Mouse (Mus musculus): ENCODE measurements around the gene Retreg2. TPM values are rescaled to one million over a fixed set of nuclear protein-coding genes. Genes with fewer than 3 reads are reported as not detected.

Gene Retreg2
- polyA plus RNA-seq (2014; fragmentation: Nextera tagmentation; extraction: Ambion mirVana), result 72.5 and 72.9 TPM in 2 replicates

DNA sequence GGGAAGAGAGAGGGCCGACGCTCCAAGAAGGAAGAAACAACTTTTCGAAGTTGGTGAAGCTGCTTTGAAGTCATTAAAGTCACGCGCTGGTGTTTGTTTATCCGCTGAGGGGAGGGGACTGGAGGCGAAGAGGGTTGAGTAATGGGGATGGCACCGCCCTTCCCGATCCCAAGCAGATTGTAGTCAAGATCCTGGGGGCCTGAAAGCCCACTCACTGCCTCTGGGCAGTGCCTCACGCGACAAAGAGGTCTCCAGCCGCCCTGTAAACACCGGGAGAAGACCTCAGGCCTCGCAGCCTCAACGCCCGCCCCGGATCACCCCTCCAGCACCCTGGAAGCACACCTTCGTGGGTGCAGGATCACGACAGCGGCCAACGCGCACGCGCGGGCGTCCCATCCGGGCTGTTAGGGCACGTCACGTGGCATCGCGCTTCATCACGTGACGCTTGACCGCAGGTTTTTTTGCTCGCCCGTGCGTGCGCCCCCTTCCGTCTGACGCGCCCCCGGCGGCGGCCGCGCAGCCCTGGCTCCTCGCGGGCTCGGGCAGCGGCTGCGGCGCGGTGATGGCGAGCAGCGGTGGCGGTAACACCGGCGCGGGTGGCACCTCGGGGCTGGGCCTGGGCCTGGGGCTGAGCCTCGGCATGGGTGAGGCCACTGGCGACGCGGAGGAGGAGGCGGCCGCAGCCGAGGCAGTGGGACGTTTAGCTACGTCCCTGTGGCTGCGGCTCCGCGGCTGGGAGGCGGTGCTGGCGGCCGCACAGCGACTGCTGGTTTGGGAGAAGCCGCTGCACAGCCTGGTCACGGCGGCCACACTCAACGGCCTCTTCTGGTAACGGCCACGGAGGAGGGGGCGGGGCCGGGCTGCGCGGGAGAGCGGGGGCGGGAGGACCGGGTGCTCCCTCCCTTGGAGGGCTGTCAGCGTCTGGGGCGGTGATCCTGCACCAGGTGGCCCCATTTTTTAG, at the start of gene Retreg2, which contains the start of gene Cnppd1:
Gene Retreg2 (plus strand): TSS at position 478 of the 961 bp plus-strand sequence.
Gene Cnppd1 (minus strand): TSS at position 411 of the 961 bp plus-strand sequence.
- peak within 1 kb of the TSS; percentile 95 for H3K4me3 ChIP-seq (ENCODE audit: low read depth, low read length)
- peak within 1 kb of the TSS; percentile 98 for H3K27ac ChIP-seq (ENCODE audit: low read depth, low read length)
- under 1% methylated on average over 91 of the region's 91 CpGs for WGBS
- H3K36me3 ChIP-seq (ENCODE audit: control insufficient read depth, insufficient read depth, low read length), result peaks cover 42% of the 10 kb centered on the region
- H3K4me2 ChIP-seq, result peak within 1 kb of the TSS; percentile 93
- no peaks in the 10 kb centered on the region for H3K27me3 ChIP-seq (replicated peaks; ENCODE audit: control insufficient read depth, insufficient read depth, low read length)
- no peaks in the 10 kb centered on the region for H3K9me3 ChIP-seq (ENCODE audit: control insufficient read depth, low read length)
- DNase-seq (ENCODE audit: low spot score) (peak; percentile 99), ATAC-seq (replicated peaks; ENCODE audit: low FRiP score) (peak; percentile 80)
- peak within 1 kb of the TSS; percentile 97 for H3K9ac ChIP-seq (ENCODE audit: low read depth, low read length)
- peaks cover 41% of the 10 kb centered on the region for H3K4me1 ChIP-seq (replicated peaks; ENCODE audit: control insufficient read depth, insufficient read depth, low read length)

DNA sequence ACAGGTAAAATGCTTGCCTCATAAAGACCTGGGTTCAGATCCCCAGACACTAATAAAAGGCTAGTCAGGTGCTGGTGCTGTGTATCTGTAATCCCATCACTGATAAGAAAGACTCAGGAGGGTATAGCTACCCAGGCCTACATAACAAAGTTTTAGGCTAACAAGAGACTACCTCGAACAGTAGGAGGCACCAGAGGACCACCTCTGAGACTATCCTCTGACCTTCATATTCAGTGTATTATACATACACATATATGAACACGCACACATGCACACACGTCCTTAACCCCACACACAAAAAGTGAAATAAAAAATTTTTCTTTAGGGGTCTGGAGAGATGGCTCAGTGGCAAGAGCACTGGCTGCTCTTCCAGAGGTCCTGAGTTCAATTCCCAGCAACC, 20.4 kb upstream of the Retreg2 start:
- Histone ChIP-seq H3K9me3 (ENCODE audit: control insufficient read depth, low read length) (no peaks in the 10 kb centered on the region), H3K36me3 (ENCODE audit: control insufficient read depth, insufficient read depth, low read length) (no peaks in the 10 kb centered on the region), H3K4me3 (ENCODE audit: low read depth, low read length) (no peak overlapping the region), H3K4me2 (no peak overlapping the region), H3K9ac (ENCODE audit: low read depth, low read length) (no peak overlapping the region), H3K4me1 (replicated peaks; ENCODE audit: control insufficient read depth, insufficient read depth, low read length) (peaks cover 4% of the 10 kb centered on the region), H3K27ac (ENCODE audit: low read depth, low read length) (no peak overlapping the region), H3K27me3 (replicated peaks; ENCODE audit: control insufficient read depth, insufficient read depth, low read length) (no peaks in the 10 kb centered on the region)
- DNase-seq (ENCODE audit: low spot score) (no peak), ATAC-seq (replicated peaks; ENCODE audit: low FRiP score) (no peak)
- WGBS, result 79% methylated on average over 3 of the region's 3 CpGs

DNA sequence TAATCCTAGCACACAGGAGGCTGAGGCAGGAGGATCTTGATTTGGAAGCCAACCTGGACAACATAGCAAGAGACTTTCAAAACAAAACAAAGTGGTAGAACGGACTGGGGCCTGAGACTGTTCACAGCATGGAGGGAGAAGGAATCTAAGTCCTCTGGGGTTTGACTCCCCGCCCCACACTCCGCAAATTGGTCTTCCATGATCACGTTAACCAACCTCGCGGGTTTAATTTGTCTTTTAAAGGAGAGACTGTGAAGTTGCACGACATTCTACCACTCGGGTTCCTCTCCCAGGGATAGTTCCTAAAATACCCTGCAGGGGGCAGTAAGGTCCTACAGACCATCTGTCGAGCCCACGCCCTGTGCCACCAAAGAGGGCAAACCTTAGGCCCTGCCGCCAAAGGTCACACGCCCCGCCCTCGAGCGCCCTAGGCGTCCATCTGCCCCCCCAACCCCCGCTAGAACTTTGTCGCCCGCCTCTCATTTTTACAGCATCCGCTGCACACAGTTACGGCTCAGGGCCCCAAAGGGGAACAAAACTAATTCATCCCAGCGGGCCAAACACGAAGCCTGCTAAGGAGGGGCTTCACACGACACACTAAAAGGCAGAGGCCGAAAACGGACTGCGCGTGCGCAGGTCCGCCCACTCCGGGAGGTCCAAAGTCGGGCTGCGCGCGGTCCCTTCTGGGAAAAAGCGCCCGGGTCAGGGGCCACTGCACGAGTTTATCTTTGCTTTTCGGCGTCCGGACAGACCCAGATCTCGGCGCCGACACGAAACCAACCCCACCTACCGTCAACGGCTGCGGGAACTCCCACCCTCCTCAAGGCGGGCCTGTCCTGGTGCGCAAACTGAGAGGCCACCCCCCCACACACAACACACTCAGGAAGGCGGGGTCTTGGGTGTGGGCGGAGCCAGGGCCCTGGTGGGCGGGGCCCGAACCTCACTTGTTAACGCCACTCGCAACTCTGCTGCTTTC, 17.9 kb upstream of the Retreg2 start, which contains the start of gene Nhej1:
Gene Nhej1 (minus strand): TSS at position 855 of the 976 bp plus-strand sequence.
- Histone ChIP-seq H3K4me1 (replicated peaks; ENCODE audit: control insufficient read depth, insufficient read depth, low read length) (peaks cover 4% of the 10 kb centered on the region), H3K4me2 (peak within 1 kb of the TSS; percentile 80), H3K27ac (ENCODE audit: low read depth, low read length) (peak within 1 kb of the TSS; percentile 95), H3K27me3 (replicated peaks; ENCODE audit: control insufficient read depth, insufficient read depth, low read length) (no peaks in the 10 kb centered on the region), H3K9me3 (ENCODE audit: control insufficient read depth, low read length) (no peaks in the 10 kb centered on the region), H3K4me3 (ENCODE audit: low read depth, low read length) (peak within 1 kb of the TSS; percentile 57), H3K36me3 (ENCODE audit: control insufficient read depth, insufficient read depth, low read length) (no peaks in the 10 kb centered on the region), H3K9ac (ENCODE audit: low read depth, low read length) (peak within 1 kb of the TSS; percentile 68)
- 2% methylated on average over 56 of the region's 56 CpGs for WGBS
- peak; percentile 94 for ATAC-seq (replicated peaks; ENCODE audit: low FRiP score)
- peak; percentile 98 for DNase-seq (ENCODE audit: low spot score)

DNA sequence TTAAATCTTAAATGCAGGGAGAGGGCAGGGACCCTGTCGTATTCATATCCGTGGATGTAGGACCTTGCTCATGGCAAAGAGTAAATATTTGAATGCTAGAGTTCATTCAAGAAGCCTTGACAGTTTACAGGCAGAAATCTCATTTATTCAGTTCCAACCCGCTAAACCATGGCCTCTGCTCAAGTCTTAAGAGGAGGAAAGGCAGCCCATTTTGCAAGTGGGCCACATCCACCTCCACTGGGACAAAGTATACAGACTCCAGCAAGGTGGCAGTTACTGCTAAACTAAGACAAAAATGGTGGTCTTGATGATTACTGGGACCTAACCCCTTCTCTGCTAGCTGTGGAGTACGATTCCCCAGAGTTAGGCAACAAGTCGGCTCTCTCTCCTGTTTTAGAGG, 17.2 kb upstream of the Retreg2 start:
- DNase-seq (ENCODE audit: low spot score), result no peak

DNA sequence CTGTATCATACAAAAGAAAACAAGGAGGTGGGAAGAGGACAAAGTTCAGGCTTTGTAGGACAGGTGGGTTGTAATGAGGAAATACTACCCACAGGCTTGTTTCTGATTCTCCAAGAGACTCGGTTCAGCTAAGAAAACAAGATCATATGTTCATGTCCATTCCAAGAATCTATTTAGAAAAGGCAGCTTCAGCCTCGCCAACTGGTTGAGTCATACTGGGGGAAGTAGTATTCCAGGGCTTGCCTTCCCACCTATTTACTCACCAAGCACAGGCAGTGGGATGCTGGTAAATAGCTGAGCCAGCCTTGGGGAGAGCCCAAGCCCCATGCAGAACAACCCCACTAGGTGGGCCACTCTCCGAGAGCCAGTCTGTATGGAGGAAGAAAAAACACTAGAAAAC, 13.9 kb upstream of the Retreg2 start:
- Histone ChIP-seq H3K4me3 (ENCODE audit: low read depth, low read length) (no peak overlapping the region), H3K4me1 (replicated peaks; ENCODE audit: control insufficient read depth, insufficient read depth, low read length) (peaks cover 7% of the 10 kb centered on the region), H3K27ac (ENCODE audit: low read depth, low read length) (no peak overlapping the region), H3K36me3 (ENCODE audit: control insufficient read depth, insufficient read depth, low read length) (no peaks in the 10 kb centered on the region), H3K9ac (ENCODE audit: low read depth, low read length) (no peak overlapping the region), H3K4me2 (no peak overlapping the region), H3K27me3 (replicated peaks; ENCODE audit: control insufficient read depth, insufficient read depth, low read length) (no peaks in the 10 kb centered on the region; the same call in 1 of the 2 replicates), H3K9me3 (ENCODE audit: control insufficient read depth, low read length) (no peaks in the 10 kb centered on the region)
- 69% methylated on average over 3 of the region's 3 CpGs for WGBS
- ATAC-seq (replicated peaks; ENCODE audit: low FRiP score) (no peak), DNase-seq (ENCODE audit: low spot score) (no peak)

More for the DNA sequence above, 17.2 kb upstream of the Retreg2 start:
- ATAC-seq (replicated peaks; ENCODE audit: low FRiP score), result 0 out of 2 replicates have a peak, but pooled peaks have one; percentile 1
- Histone ChIP-seq H3K9ac (ENCODE audit: low read depth, low read length) (peak overlapping the region; percentile 68), H3K36me3 (ENCODE audit: control insufficient read depth, insufficient read depth, low read length) (no peaks in the 10 kb centered on the region), H3K9me3 (ENCODE audit: control insufficient read depth, low read length) (no peaks in the 10 kb centered on the region), H3K27ac (ENCODE audit: low read depth, low read length) (peak overlapping the region; percentile 95), H3K4me2 (peak overlapping the region; percentile 80), H3K4me3 (ENCODE audit: low read depth, low read length) (peak overlapping the region; percentile 57), H3K27me3 (replicated peaks; ENCODE audit: control insufficient read depth, insufficient read depth, low read length) (no peaks in the 10 kb centered on the region), H3K4me1 (replicated peaks; ENCODE audit: control insufficient read depth, insufficient read depth, low read length) (peaks cover 4% of the 10 kb centered on the region)
- 30% methylated on average over 5 of the region's 5 CpGs for WGBS

DNA sequence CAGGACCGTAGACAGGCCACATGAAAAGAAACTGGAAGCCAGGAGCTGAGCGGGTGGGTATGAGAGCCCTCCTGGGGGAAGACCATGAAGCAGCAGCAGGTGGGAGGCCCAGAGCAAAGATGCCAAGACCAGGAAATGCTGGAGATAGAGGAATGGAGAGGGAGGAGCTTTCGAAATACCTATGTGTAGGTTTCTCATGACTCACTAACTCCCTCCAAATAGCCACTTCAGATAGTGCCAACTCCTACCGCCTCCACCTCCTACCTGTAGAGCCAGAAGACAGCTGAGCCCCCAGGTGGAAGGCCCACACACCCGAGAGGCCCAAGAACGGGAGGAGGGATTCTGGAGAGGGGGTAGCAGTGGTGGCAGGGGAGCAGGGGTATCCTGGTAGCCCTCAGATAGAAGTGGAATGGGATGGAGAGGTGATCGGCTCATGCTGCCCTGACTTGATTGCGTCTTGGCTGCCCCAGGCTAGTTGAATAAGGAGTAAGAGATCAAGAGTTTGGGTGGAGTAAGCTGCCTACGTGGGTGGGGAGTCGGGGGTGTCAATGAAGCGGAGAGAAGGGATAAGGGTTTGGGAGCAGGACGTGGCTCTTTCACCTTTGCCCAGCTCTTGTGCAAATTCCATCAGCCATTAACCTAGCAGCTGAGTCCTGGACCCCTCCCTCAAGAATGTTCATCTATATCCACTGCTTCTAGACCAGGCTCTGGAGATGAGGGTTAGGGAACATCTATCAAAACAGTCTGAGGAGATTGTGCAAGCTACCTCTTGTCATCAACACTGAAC, 9.0 kb upstream of the Retreg2 start, which contains the start of gene Slc23a3:
Gene Slc23a3 (minus strand): TSS at position 470 of the 787 bp plus-strand sequence.
- no peaks in the 10 kb centered on the region for H3K9me3 ChIP-seq (ENCODE audit: control insufficient read depth, low read length)
- DNase-seq (ENCODE audit: low spot score), result no peak
- no peak within 1 kb of the TSS for H3K9ac ChIP-seq (ENCODE audit: low read depth, low read length)
- H3K4me1 ChIP-seq (replicated peaks; ENCODE audit: control insufficient read depth, insufficient read depth, low read length), result peaks cover 32% of the 10 kb centered on the region
- H3K27ac ChIP-seq (ENCODE audit: low read depth, low read length), result no peak within 1 kb of the TSS
- no peaks in the 10 kb centered on the region; the same call in 1 of the 2 replicates for H3K27me3 ChIP-seq (replicated peaks; ENCODE audit: control insufficient read depth, insufficient read depth, low read length)
- no peak for ATAC-seq (replicated peaks; ENCODE audit: low FRiP score)
- 63% methylated on average over 12 of the region's 12 CpGs for WGBS
- no peak within 1 kb of the TSS for H3K4me2 ChIP-seq
- H3K36me3 ChIP-seq (ENCODE audit: control insufficient read depth, insufficient read depth, low read length), result peaks cover 13% of the 10 kb centered on the region
- H3K4me3 ChIP-seq (ENCODE audit: low read depth, low read length), result no peak within 1 kb of the TSS

DNA sequence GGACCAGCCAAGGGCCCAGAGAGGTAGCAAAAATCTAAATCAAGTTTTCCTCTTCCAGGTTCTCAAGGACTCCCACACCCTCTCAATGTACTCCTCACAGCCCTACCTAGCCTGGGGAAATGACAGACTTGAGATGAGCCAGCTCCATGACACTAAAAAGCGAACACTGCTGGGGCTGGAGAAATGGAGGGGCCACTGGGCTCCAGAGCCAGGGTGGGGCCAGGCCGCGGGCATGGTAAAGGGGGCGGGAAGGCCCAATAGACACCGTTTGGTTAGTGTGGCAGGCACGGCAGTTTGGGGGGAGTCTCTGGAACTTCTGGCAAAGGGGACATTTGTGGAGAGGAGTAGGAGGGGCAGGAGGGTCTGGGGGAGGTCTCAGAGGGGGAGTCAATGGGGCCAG, 6.3 kb upstream of the Retreg2 start:
- H3K4me3 ChIP-seq (ENCODE audit: low read depth, low read length), result 0 out of 2 replicates have a peak overlapping the region, but pooled peaks have one; percentile 18
- DNase-seq (ENCODE audit: low spot score) (no peak), ATAC-seq (replicated peaks; ENCODE audit: low FRiP score) (peak; percentile 70)
- H3K36me3 ChIP-seq (ENCODE audit: control insufficient read depth, insufficient read depth, low read length), result peaks cover 25% of the 10 kb centered on the region
- H3K27me3 ChIP-seq (replicated peaks; ENCODE audit: control insufficient read depth, insufficient read depth, low read length), result no peaks in the 10 kb centered on the region; the same call in 1 of the 2 replicates
- peaks cover 53% of the 10 kb centered on the region for H3K4me1 ChIP-seq (replicated peaks; ENCODE audit: control insufficient read depth, insufficient read depth, low read length)
- H3K9me3 ChIP-seq (ENCODE audit: control insufficient read depth, low read length), result no peaks in the 10 kb centered on the region
- peak overlapping the region; percentile 55 for H3K9ac ChIP-seq (ENCODE audit: low read depth, low read length)
- H3K4me2 ChIP-seq, result peak overlapping the region; percentile 50
- WGBS, result 56% methylated on average over 6 of the region's 6 CpGs
- peak overlapping the region; percentile 97 for H3K27ac ChIP-seq (ENCODE audit: low read depth, low read length)
